Mouse (Mus musculus): Measurements from ENCODE around the gene Jam3.

The Jam3 gene

GRCm38 (mm10) chr9:27058341-27058740 is 96.9 kb downstream of the Jam3 start:
- ATAC-seq (ENCODE audit: insufficient number of reproducible peaks, low FRiP score, low TSS enrichment) = no peak

GRCm38 (mm10) chr9:27049492-27049891 is 105.7 kb downstream of the Jam3 start:
- no peak for ATAC-seq (ENCODE audit: insufficient number of reproducible peaks, low FRiP score, low TSS enrichment)

All from cerebellum, adult (tissue).